Mouse (Mus musculus): Measurements from ENCODE around the gene Ubr2.

Gene Ubr2

DNA sequence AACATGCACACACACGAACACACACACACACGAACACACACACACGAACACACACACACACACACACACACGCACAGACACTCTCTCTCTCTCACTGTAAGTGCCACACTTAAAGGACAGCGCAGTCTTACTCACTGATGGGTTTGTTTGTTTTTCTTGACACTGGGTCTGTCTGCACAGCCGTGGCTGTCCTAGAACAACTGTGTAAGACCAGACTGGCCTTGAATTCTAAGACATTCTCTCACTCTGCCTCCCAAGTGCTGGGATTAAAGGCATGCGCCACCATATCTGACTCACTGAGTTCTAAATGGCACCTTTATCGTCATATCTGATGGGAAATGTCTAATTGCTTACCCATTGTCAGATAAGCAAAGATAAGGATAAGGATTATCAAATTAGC, 7.1 kb downstream of the Ubr2 start:
- no peak for DNase-seq (ENCODE audit: low spot score)

- DNase-seq (ENCODE audit: low spot score) = no peak
Measured at GRCm38 (mm10) chr17:47002401-47002800, 8.0 kb downstream of the Ubr2 start.

- no peak for DNase-seq (ENCODE audit: low spot score)
Measured at GRCm38 (mm10) chr17:46998840-46999239, 11.5 kb downstream of the Ubr2 start.

GRCm38 (mm10) chr17:46996484-46996883, 13.9 kb downstream of the Ubr2 start:
- DNase-seq (ENCODE audit: low spot score) = no peak

DNA sequence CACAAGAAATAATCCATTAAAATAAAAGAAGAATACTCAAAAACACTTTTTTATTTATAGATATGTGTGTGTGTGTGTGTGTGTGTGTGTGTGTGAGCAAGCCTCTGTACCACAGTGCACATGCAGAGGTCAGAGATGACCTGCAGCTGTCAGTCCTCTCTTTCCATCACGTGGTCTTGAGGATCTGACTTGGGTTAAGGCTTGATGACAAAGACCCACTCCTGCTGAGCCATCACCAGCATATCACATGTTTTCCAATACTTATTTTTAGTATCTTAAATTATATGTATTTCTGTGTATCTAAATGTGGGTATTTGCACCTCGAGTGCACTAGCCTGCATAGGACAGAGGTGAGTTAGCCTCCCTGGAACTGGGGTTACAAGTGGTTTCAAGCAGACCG, 14.7 kb downstream of the Ubr2 start:
- no peak for DNase-seq (ENCODE audit: low spot score)

GRCm38 (mm10) chr17:46994641-46995398, 15.5 kb downstream of the Ubr2 start:
- DNase-seq (ENCODE audit: low spot score) = no peak

- DNase-seq (ENCODE audit: low spot score) = no peak
Measured at GRCm38 (mm10) chr17:46993625-46994024, 16.7 kb downstream of the Ubr2 start.

GRCm38 (mm10) chr17:46987631-46988030, 22.7 kb downstream of the Ubr2 start:
- no peak for DNase-seq (ENCODE audit: low spot score)

GRCm38 (mm10) chr17:46980050-46980449, 30.3 kb downstream of the Ubr2 start:
- no peak for DNase-seq (ENCODE audit: low spot score)

- peak; percentile 32 for DNase-seq (ENCODE audit: low spot score)
Measured at GRCm38 (mm10) chr17:46975183-46975582, 35.2 kb downstream of the Ubr2 start.

- no peak for DNase-seq (ENCODE audit: low spot score)
Measured at GRCm38 (mm10) chr17:46972603-46973002, 37.8 kb downstream of the Ubr2 start.

GRCm38 (mm10) chr17:46966892-46967291, 43.5 kb downstream of the Ubr2 start:
- DNase-seq (ENCODE audit: low spot score) = no peak

DNA sequence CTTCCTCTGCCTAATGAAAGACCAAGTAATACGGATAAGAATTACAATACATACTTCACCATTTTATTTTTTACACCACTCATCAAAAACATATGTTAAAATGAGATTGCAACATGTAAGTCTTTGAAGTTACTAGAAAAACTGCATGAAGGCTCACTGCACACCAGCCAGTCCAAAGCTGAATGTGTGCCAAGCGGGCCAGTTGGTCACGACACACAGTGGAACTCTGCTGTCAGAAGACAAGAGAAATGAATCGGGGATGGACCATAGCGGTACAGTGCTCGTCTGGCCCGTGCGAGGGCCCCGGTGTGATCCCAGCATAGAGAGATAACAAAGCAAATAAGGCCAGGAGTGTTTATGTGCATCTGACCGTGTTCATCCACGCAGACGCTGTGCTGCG, 47.2 kb downstream of the Ubr2 start:
- DNase-seq (ENCODE audit: low spot score) = no peak

DNA sequence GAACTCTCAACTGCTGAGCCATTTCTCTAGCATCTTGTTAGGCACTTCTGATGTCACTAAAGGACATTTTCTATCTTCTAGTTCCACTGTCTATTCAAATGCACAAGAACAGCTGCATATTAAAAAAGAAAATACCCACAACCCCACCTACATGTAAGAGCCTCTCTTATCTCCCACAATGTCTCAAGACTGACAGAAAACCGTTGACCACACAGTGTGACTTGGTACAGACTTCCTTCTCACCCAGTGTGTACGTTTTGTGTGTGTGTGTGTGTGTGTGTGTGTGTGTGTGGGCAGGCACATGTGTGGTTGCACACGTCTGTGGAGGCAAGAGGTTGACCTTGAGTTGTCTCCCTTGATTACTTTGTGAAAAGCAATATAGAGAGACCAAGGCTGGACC, 48.2 kb downstream of the Ubr2 start:
- no peak for DNase-seq (ENCODE audit: low spot score)

DNA sequence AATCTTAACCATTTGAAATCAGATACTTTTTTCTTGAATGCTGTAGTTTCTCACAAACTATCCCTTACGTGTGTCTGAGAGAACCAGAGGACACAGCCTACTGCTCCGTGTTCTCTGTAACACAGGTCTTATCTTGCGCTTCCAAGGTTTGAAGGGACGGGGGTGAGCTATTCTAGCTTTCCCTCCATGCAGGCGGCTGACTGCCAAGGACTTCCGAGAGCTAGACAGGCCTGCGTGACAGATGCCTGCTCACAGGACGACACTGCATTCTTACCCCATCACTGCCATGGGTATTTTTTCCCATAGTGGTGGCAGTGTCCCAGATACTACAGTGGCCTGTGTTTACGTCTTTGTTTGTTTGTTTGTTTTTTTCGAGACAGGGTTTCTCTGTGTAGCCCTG, 50.1 kb downstream of the Ubr2 start:
- DNase-seq (ENCODE audit: low spot score) = no peak

GRCm38 (mm10) chr17:46958045-46958444, 52.3 kb downstream of the Ubr2 start:
- no peak for DNase-seq (ENCODE audit: low spot score)

DNA sequence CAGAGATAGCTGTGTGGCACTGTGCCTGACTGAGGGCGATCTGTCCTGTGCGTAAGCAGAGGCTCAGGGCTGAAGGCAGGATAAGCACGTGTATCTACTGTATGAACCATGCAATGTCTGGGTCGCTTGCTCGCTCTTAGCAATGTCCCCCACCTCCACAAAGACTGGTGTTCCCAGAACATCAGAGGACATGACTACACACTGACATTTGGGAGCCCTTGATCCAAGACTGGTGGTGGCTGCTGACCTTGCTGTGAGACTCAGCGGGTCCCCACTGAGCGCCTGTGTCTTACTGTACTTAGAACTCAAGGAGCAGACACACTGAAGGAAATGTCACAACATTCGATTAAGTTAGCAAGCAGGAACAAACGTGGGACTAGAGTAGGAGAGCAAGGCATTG, 64.1 kb downstream of the Ubr2 start:
- DNase-seq (ENCODE audit: low spot score) = no peak

GRCm38 (mm10) chr17:46942421-46942820, 67.9 kb downstream of the Ubr2 start:
- no peak for DNase-seq (ENCODE audit: low spot score)

GRCm38 (mm10) chr17:46940461-46940860, 69.9 kb downstream of the Ubr2 start:
- DNase-seq (ENCODE audit: low spot score) = no peak

DNA sequence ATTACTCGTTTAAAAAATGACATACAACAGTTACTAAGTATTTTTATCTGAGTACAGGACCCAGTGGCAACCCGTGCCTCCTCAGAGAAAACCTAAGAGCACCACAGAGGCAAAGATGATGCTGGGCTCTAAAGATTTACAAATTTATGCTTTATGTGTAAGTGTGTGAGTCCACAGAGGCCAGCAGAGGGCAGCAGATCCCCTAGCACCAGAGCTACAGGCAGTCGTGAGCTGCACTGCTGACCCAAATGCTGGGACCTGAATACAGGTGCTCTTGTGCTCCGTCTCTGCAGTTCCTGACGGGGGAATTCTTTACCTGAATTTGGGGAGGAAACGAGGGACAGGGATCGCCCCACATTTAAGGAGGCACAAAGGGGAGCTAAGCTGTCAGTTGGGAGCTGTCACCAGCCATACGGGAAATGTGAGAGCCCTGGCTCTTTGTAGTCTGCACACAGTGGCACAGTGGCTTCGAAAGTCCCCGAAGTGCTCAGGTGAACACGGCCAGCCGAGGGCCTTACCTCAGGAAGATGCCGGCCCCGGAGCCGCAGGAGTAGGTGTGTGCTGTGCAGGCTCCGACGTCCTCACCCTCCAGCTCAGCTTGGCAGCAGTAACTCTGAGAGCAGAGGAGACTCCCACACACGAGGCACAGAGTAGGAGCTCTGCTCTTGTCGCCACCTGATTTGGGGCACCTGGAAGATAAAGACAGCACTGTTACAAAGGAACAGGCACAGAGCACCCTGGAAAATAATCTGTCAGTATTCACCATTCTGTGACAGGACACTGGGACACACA, 76.6 kb downstream of the Ubr2 start:
- peak; percentile 37 for DNase-seq (ENCODE audit: low spot score)

- DNase-seq (ENCODE audit: low spot score) = no peak
Measured at GRCm38 (mm10) chr17:46932961-46933360, 77.4 kb downstream of the Ubr2 start.

DNA sequence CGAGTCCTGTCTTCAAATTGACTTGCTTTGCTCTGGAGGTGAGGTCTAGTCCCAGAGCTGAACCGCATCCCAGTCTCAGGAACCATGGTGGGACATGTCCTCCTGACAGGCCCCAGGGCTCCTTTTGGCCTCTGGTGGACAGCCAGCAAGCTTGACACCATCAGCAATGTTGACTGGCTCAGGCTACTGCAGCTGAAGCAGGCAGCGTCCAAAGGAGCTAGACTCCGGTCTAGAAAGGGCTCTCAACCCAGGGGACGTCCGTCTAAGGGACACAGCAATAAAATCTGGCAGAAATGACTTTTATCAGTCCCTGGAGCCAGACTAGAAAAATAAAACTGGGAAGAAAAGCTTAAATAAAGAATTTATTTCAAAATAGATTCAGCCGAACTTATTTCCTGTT, 80.5 kb downstream of the Ubr2 start:
- DNase-seq (ENCODE audit: low spot score) = no peak

DNA sequence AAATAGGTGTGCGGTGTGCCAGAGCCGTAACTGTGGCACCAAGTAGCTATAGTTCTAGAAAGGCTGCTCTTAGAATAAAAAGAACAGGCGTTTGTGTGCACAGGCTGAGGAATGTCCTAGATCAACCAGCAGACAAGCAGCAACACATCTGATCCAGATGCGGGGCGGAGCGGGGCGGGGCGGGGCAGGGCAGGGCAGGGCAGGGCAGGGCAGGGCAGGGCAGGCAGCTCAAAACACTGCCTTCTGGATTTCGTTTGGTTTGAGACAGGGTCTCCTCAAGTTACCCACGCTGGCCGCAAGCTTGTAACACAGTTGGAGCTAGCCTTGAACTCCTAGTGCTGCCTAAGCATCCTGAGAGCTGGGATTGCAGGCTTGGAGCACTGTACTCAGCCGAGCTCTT, 81.1 kb downstream of the Ubr2 start:
- DNase-seq (ENCODE audit: low spot score) = no peak

DNA sequence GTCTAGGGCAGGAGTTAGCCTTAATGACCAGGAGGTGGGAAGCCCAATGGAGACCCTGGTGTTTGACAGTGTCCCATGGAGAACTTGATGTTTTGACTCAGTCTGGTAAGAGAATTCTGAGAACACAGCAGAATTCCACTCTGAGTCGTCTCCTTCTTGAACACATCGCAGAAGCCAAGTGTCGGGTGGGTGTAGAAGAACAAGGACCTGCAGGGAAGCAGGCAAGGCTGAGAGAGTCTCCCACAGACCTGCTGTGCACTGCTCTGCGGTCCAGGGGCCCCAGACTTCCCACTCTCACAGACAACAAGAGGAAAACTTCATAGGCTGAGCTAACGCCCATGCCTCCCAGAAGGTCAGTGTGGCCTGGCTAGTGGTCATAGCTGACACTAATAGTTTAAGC, 82.6 kb downstream of the Ubr2 start:
- no peak for DNase-seq (ENCODE audit: low spot score)
